Mouse (Mus musculus) midbrain, embryonic 12.5 days (tissue): ENCODE measurements around the gene Hykk. TPM values are rescaled to one million over a fixed set of nuclear protein-coding genes. Genes with fewer than 3 reads are reported as not detected.

Experiments
- ATAC-seq: fragments of 200-750 bp; cut with Nextera tagmentation; 2 replicates; pipeline ENCODE4 v1.8.0; 2017; ENCODE audit warnings: low read depth, moderate TSS enrichment, moderate library complexity; ENCODE audit not compliant: low FRiP score
- H3K27ac ChIP-seq: fragments of 300-500 bp; sonication (generic); replicated peaks from 2 replicates; pipeline ENCODE4 v1.5.1; 2016; ENCODE audit warnings: mild to moderate bottlenecking
- H3K27me3 ChIP-seq: fragments of 300-500 bp; sonication (generic); 2 replicates; pipeline ENCODE4 v1.6.1; 2016; ENCODE audit warnings: mild to moderate bottlenecking
- H3K36me3 ChIP-seq: fragments of 300-500 bp; sonication (generic); 2 replicates; pipeline ENCODE4 v1.6.1; 2016
- H3K4me1 ChIP-seq: fragments of 300-500 bp; sonication (generic); 2 replicates; pipeline ENCODE4 v1.6.1; 2016
- H3K4me2 ChIP-seq: fragments of 300-500 bp; sonication (generic); replicated peaks from 2 replicates; pipeline ENCODE4 v1.6.1; 2016; ENCODE audit warnings: mild to moderate bottlenecking, moderate library complexity
- H3K4me3 ChIP-seq: fragments of 300-500 bp; sonication (generic); 2 replicates; pipeline ENCODE4 v1.5.1; 2016; ENCODE audit warnings: mild to moderate bottlenecking
- H3K9ac ChIP-seq: fragments of 300-500 bp; sonication (generic); replicated peaks from 2 replicates; pipeline ENCODE4 v1.6.1; 2016; ENCODE audit warnings: mild to moderate bottlenecking, moderate library complexity
- H3K9me3 ChIP-seq: fragments of 300-500 bp; sonication (generic); 2 replicates; pipeline ENCODE4 v1.6.1; 2016; ENCODE audit warnings: mild to moderate bottlenecking
- WGBS: fragments of 180-500 bp; shearing (Covaris S2); methylation state at CpG from one replicate; pipeline ENCODE4 v1.1.7; 2016; 5-methylcytosine and 5-hydroxymethylcytosine counted together
- polyA plus RNA-seq: library from polyadenylated mRNA; unstranded; fragments of >200 nt; fragmentation: Nextera tagmentation; extraction: Ambion mirVana; gene quantifications from 2 replicates; pipeline ENCODE4 v1.2.1, GENCODE M21; 2016

Hykk gene
- polyA plus RNA-seq, 1 experiment from 2014 or later, result 4.9 TPM

DNA sequence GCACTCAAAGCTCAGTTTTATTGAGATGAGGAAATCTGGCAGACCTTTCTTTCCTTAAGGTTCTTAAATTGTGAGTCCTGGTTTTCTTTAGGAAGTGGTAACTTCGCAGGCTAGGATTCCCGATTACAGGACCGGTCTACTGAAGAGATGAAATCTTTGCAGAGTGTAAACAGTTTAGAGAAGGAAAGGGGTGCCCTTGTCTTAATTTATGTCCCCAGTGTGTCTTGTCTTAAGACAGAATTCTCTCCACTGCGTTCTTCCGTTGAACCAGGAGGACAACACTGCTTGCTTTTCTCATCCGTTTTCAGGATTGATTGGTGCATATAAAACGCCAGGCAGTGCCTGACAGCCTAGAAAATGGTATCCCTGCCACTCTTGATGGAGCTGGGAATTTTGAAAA is 65.3 kb downstream of the Hykk start:
- WGBS, result 5% methylated on average over 7 of the region's 7 CpGs
- peaks cover 57% of the 10 kb centered on the region for H3K27me3 ChIP-seq

GRCm38 (mm10) chr9:54990362-54990761 is 73.3 kb downstream of the Hykk start:
- H3K9me3 ChIP-seq, result no peaks in the 10 kb centered on the region
- no peak for ATAC-seq
- no peaks in the 10 kb centered on the region for H3K4me1 ChIP-seq
- WGBS, result 87% methylated on average over 3 of the region's 3 CpGs
- H3K27me3 ChIP-seq, result 0 out of 2 replicates have a peak, but pooled peaks cover 4% of the 10 kb centered on the region
- no peak overlapping the region for H3K4me2 ChIP-seq
- H3K36me3 ChIP-seq, result no peaks in the 10 kb centered on the region
- H3K9ac ChIP-seq, result no peak overlapping the region
- H3K4me3 ChIP-seq, result no peak overlapping the region
- H3K27ac ChIP-seq, result no peak overlapping the region

More for the DNA sequence above, 65.3 kb downstream of the Hykk start:
- no peak for ATAC-seq
- Histone ChIP-seq H3K36me3 (no peaks in the 10 kb centered on the region), H3K9me3 (no peaks in the 10 kb centered on the region), H3K4me2 (peak overlapping the region; percentile 77), H3K4me1 (peaks cover 15% of the 10 kb centered on the region), H3K4me3 (peak overlapping the region; percentile 57), H3K27ac (no peak overlapping the region), H3K9ac (no peak overlapping the region)

DNA sequence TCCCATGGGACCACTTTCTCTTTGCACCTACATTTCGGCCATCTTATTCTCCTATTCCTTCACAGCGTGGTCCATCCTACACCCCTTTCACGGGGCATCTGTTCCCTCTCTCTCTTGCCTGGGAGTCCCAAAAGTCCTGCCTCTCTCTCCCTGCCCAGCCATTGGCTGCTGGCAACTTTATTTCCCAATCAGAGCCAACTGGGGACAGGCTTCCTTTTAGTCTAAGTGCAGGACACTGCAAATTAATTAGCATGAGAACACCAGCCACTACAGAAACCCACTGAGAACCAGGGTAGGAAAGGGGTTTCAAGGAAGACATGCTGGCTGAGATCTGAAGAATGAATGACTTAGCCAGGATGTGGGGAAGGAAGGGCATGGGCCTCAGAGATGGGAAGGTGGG is 77.3 kb downstream of the Hykk start:
- H3K27ac ChIP-seq, result no peak overlapping the region
- no peak overlapping the region for H3K9ac ChIP-seq
- H3K36me3 ChIP-seq, result no peaks in the 10 kb centered on the region
- H3K4me3 ChIP-seq, result no peak overlapping the region
- 54% methylated on average over 3 of the region's 3 CpGs for WGBS
- H3K9me3 ChIP-seq, result no peaks in the 10 kb centered on the region
- no peak overlapping the region for H3K4me2 ChIP-seq
- no peak for ATAC-seq
- no peaks in the 10 kb centered on the region for H3K27me3 ChIP-seq
- no peaks in the 10 kb centered on the region for H3K4me1 ChIP-seq

- no peak for ATAC-seq
- H3K9ac ChIP-seq, result no peak overlapping the region
- H3K4me2 ChIP-seq, result no peak overlapping the region
- no peaks in the 10 kb centered on the region for H3K4me1 ChIP-seq
- 93% methylated on average over 3 of the region's 3 CpGs for WGBS
- no peaks in the 10 kb centered on the region for H3K27me3 ChIP-seq
- no peaks in the 10 kb centered on the region for H3K36me3 ChIP-seq
- no peak overlapping the region for H3K27ac ChIP-seq
- H3K9me3 ChIP-seq, result no peaks in the 10 kb centered on the region
- no peak overlapping the region for H3K4me3 ChIP-seq
Measured at GRCm38 (mm10) chr9:54995645-54996044, 78.6 kb downstream of the Hykk start.

Other genes with a start within 250 kb of the Hykk start
- 3.7 and 4.4 TPM in 2 replicates for gene Dnaja4, start 218.4 kb upstream of the Hykk start, polyA plus RNA-seq
- 128 and 134 TPM in 2 replicates for gene Wdr61, start 182.8 kb upstream of the Hykk start, polyA plus RNA-seq
- 418 and 522 TPM in 2 replicates for gene Crabp1, start 152.5 kb upstream of the Hykk start, polyA plus RNA-seq
- 69.3 and 72.6 TPM in 2 replicates for gene Ireb2, start 53.5 kb upstream of the Hykk start, polyA plus RNA-seq
- gene Psma4, start 33.5 kb downstream of the Hykk start, polyA plus RNA-seq, result 263 and 273 TPM in 2 replicates
- 0.73 and 1.2 TPM in 2 replicates for gene AY074887, start 33.7 kb downstream of the Hykk start, polyA plus RNA-seq
- 5.5 and 5.6 TPM in 2 replicates for gene Chrna5, start 63.6 kb downstream of the Hykk start, polyA plus RNA-seq
- gene Chrna3, start 109.3 kb downstream of the Hykk start, polyA plus RNA-seq, result 9.0 and 9.8 TPM in 2 replicates
- 1.1 and 1.3 TPM in 2 replicates for gene Chrnb4, start 131.5 kb downstream of the Hykk start, polyA plus RNA-seq
- 47.0 and 48.6 TPM in 2 replicates for gene Ube2q2, start 231.6 kb downstream of the Hykk start, polyA plus RNA-seq